Mouse (Mus musculus): ENCODE data around the gene Glis1.

- TF ChIP-seq CTCF (IDR thresholded peaks at IDR 0.05; ENCODE audit: low read depth) (peak; percentile 34; the same call in 1 of the 2 replicates), EP300 (IDR thresholded peaks at IDR 0.05; ENCODE audit: low read depth) (no peak)
These were observed 33.4 kb downstream of the Glis1 start for GRCm38 (mm10) chr4:107467831-107468230.
